Mouse (Mus musculus): Measurements from ENCODE around the gene Fap. TPM values are rescaled to one million over a fixed set of nuclear protein-coding genes. Genes with fewer than 3 reads are reported as not detected.

The Fap gene
- polyA plus RNA-seq (2012; rRNA removed) = 0.32 and 0.46 TPM in 2 replicates

DNA sequence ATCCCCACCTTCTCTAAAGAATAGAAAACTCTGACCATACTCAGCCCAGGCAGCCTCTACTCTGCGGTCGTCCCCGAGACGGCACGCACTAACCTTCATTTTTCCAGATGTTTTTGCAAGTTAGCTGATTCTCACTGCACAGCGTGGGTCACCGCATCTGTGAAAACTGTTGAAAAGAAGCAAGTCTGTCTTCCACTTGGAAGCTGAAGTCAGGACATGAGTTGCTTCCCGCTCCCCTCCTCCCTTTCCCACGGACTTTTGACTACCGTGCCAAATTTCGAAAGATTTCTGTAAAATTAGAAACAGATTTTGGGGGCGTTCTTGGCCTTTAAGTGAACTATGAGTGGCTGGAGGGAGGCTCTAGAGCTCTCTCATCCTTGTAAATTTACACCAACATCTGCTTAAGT, at the start of gene Fap:
Gene Fap, minus strand, starts transcription at position 323 of the 407 bp plus-strand sequence.

DNA sequence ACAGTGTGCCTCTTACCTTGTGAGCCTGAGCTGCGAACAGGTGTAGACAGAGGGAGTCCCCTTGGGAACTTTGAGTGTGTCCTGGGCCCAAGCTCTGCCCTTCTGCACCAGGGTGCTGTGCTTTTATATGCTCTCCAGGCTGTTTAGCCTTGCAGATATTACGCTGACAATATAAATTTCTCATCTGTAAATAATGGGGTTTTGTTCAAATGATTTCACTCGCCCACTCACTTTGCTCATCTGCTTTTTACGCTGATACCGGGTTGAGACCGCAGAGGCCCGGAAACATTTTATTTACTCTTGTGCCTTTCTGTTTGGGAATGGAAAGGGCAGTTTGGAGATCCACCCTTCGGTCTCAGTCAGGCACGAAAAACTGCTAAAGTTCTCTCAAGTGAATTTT, 90.3 kb downstream of the Fap start, which contains the start of gene Gcg:
Gene Gcg, minus strand, starts transcription at position 101 of the 400 bp plus-strand sequence.

Other genes starting within 250 kb of the Fap start
- 6.5 and 8.5 TPM in 2 replicates for gene Dpp4, start 161.8 kb downstream of the Fap start, polyA plus RNA-seq (2012; rRNA removed)
- 0.12 TPM in 1 of 2 replicates, not detected in the other for gene Gcg, start 90.4 kb downstream of the Fap start, polyA plus RNA-seq (2012; rRNA removed)
- 4.7 and 6.2 TPM in 2 replicates for gene Ifih1, start 72.2 kb upstream of the Fap start, polyA plus RNA-seq (2012; rRNA removed)
- gene Gca, start 90.2 kb upstream of the Fap start, polyA plus RNA-seq (2012; rRNA removed) = 10.2 and 11.9 TPM in 2 replicates

All from liver, embryonic 18 days (tissue).